Mouse (Mus musculus): ENCODE measurements around the gene Tceal5.
"Not testable (repeated sequence)": the region's sequence is repeated elsewhere in the genome, so short reads cannot be mapped to it uniquely, and the experiment has no call there.

Tceal5 gene

GRCm38 (mm10) chrX:136227768-136228167 lies 24.1 kb upstream of the Tceal5 start:
- Histone ChIP-seq H3K27me3 (ENCODE audit: insufficient read depth, low read length) (no peaks in the 10 kb centered on the region), H3K36me3 (ENCODE audit: insufficient read depth, low read length) (no peaks in the 10 kb centered on the region), H3K4me3 (replicated peaks; ENCODE audit: low read length) (no peak overlapping the region), H3K9me3 (ENCODE audit: low read length) (no peaks in the 10 kb centered on the region), H3K4me1 (replicated peaks; ENCODE audit: low read depth, low read length) (no peaks in the 10 kb centered on the region)
- no peak for TF ChIP-seq NANOG (IDR thresholded peaks at IDR 0.05; ENCODE audit: borderline replicate concordance, low read length)
- TF ChIP-seq CTCF (conservative IDR thresholded peaks at IDR 0.05; ENCODE audit: low read length) = no peak

GRCm38 (mm10) chrX:136223714-136224113 lies 20.0 kb upstream of the Tceal5 start:
- no peaks in the 10 kb centered on the region for H3K36me3 ChIP-seq (ENCODE audit: insufficient read depth, low read length)
- no peaks in the 10 kb centered on the region for H3K4me1 ChIP-seq (replicated peaks; ENCODE audit: low read depth, low read length)
- no peak overlapping the region for H3K4me3 ChIP-seq (replicated peaks; ENCODE audit: low read length)
- TF ChIP-seq CTCF (conservative IDR thresholded peaks at IDR 0.05; ENCODE audit: low read length) (no peak), NANOG (IDR thresholded peaks at IDR 0.05; ENCODE audit: borderline replicate concordance, low read length) (no peak), POU5F1 (IDR thresholded peaks at IDR 0.05; ENCODE audit: borderline replicate concordance, low read length) (no peak)
- no peaks in the 10 kb centered on the region for H3K27me3 ChIP-seq (ENCODE audit: insufficient read depth, low read length)
- H3K9me3 ChIP-seq (ENCODE audit: low read length) = no peaks in the 10 kb centered on the region

GRCm38 (mm10) chrX:136216303-136216702 lies 12.6 kb upstream of the Tceal5 start:
- no peaks in the 10 kb centered on the region for H3K36me3 ChIP-seq (ENCODE audit: insufficient read depth, low read length)
- H3K4me1 ChIP-seq (replicated peaks; ENCODE audit: low read depth, low read length) = peaks cover 10% of the 10 kb centered on the region
- no peaks in the 10 kb centered on the region for H3K9me3 ChIP-seq (ENCODE audit: low read length)
- no peak overlapping the region for H3K4me3 ChIP-seq (replicated peaks; ENCODE audit: low read length)
- H3K27me3 ChIP-seq (ENCODE audit: insufficient read depth, low read length) = no peaks in the 10 kb centered on the region
- TF ChIP-seq POU5F1 (IDR thresholded peaks at IDR 0.05; ENCODE audit: borderline replicate concordance, low read length) (no peak), NANOG (IDR thresholded peaks at IDR 0.05; ENCODE audit: borderline replicate concordance, low read length) (no peak), CTCF (conservative IDR thresholded peaks at IDR 0.05; ENCODE audit: low read length) (no peak)

- H3K27me3 ChIP-seq (ENCODE audit: insufficient read depth, low read length); H3K36me3 ChIP-seq (ENCODE audit: insufficient read depth, low read length); H3K9me3 ChIP-seq (ENCODE audit: low read length): not testable (repeated sequence)
- H3K4me3 ChIP-seq (replicated peaks; ENCODE audit: low read length) = peak within 1 kb of the TSS; percentile 76
- H3K4me1 ChIP-seq (replicated peaks; ENCODE audit: low read depth, low read length) = peaks cover 10% of the 10 kb centered on the region
Measured at GRCm38 (mm10) chrX:136214729-136215677, 11.3 kb upstream of the Tceal5 start, which contains the start of the genes Tceal7 and Bex1. Gene Tceal7, plus strand, starts transcription at chrX:136214779. Gene Bex1, minus strand, starts transcription at chrX:136215513.

GRCm38 (mm10) chrX:136213396-136213795 lies 9.7 kb upstream of the Tceal5 start:
- no peaks in the 10 kb centered on the region for H3K27me3 ChIP-seq (ENCODE audit: insufficient read depth, low read length)
- peaks cover 10% of the 10 kb centered on the region for H3K4me1 ChIP-seq (replicated peaks; ENCODE audit: low read depth, low read length)
- TF ChIP-seq NANOG (IDR thresholded peaks at IDR 0.05; ENCODE audit: borderline replicate concordance, low read length) (no peak), POU5F1 (IDR thresholded peaks at IDR 0.05; ENCODE audit: borderline replicate concordance, low read length) (no peak), CTCF (conservative IDR thresholded peaks at IDR 0.05; ENCODE audit: low read length) (no peak)
- no peaks in the 10 kb centered on the region for H3K9me3 ChIP-seq (ENCODE audit: low read length)
- no peak overlapping the region for H3K4me3 ChIP-seq (replicated peaks; ENCODE audit: low read length)
- H3K36me3 ChIP-seq (ENCODE audit: insufficient read depth, low read length) = no peaks in the 10 kb centered on the region

GRCm38 (mm10) chrX:136204406-136204805 lies 730 bp upstream of the Tceal5 start:
- peaks cover 9% of the 10 kb centered on the region for H3K4me1 ChIP-seq (replicated peaks; ENCODE audit: low read depth, low read length)
- no peaks in the 10 kb centered on the region for H3K9me3 ChIP-seq (ENCODE audit: low read length)
- peaks cover 3% of the 10 kb centered on the region; the same call in 1 of the 2 replicates for H3K27me3 ChIP-seq (ENCODE audit: insufficient read depth, low read length)
- H3K4me3 ChIP-seq (replicated peaks; ENCODE audit: low read length) = no peak overlapping the region
- no peak for TF ChIP-seq CTCF (conservative IDR thresholded peaks at IDR 0.05; ENCODE audit: low read length)
- TF ChIP-seq NANOG (IDR thresholded peaks at IDR 0.05; ENCODE audit: borderline replicate concordance, low read length) = no peak
- TF ChIP-seq POU5F1 (IDR thresholded peaks at IDR 0.05; ENCODE audit: borderline replicate concordance, low read length) = no peak
- no peaks in the 10 kb centered on the region for H3K36me3 ChIP-seq (ENCODE audit: insufficient read depth, low read length)

- Histone ChIP-seq H3K4me1 (replicated peaks; ENCODE audit: low read depth, low read length) (peaks cover 9% of the 10 kb centered on the region), H3K9me3 (ENCODE audit: low read length) (no peaks in the 10 kb centered on the region), H3K36me3 (ENCODE audit: insufficient read depth, low read length) (no peaks in the 10 kb centered on the region), H3K27me3 (ENCODE audit: insufficient read depth, low read length) (peaks cover 3% of the 10 kb centered on the region; the same call in 1 of the 2 replicates), H3K4me3 (replicated peaks; ENCODE audit: low read length) (peak overlapping the region; percentile 59)
- no peak for TF ChIP-seq POU5F1 (IDR thresholded peaks at IDR 0.05; ENCODE audit: borderline replicate concordance, low read length)
- TF ChIP-seq CTCF (conservative IDR thresholded peaks at IDR 0.05; ENCODE audit: low read length) = no peak
- no peak for TF ChIP-seq NANOG (IDR thresholded peaks at IDR 0.05; ENCODE audit: borderline replicate concordance, low read length)
Measured at GRCm38 (mm10) chrX:136203257-136203656, 419 bp downstream of the Tceal5 start.

GRCm38 (mm10) chrX:136196873-136197272 lies 6.8 kb downstream of the Tceal5 start:
- no peak overlapping the region for H3K4me3 ChIP-seq (replicated peaks; ENCODE audit: low read length)
- no peaks in the 10 kb centered on the region for H3K36me3 ChIP-seq (ENCODE audit: insufficient read depth, low read length)

More at GRCm38 (mm10) chrX:136196873-136197272, 6.8 kb downstream of the Tceal5 start:
- H3K9me3 ChIP-seq (ENCODE audit: low read length) = no peaks in the 10 kb centered on the region
- TF ChIP-seq CTCF (conservative IDR thresholded peaks at IDR 0.05; ENCODE audit: low read length) (peak; percentile 58), POU5F1 (IDR thresholded peaks at IDR 0.05; ENCODE audit: borderline replicate concordance, low read length) (no peak)
- H3K27me3 ChIP-seq (ENCODE audit: insufficient read depth, low read length) = no peaks in the 10 kb centered on the region
- H3K4me1 ChIP-seq (replicated peaks; ENCODE audit: low read depth, low read length) = no peaks in the 10 kb centered on the region

Measured in E14TG2a.4 (cell line).